Mouse (Mus musculus) brain, adult 2 months (tissue): ENCODE measurements around the gene Exoc6.

Experiments
- DNase-seq: peaks from one replicate; pipeline ENCODE4 v3.0.0; 2011; ENCODE audit warnings: low read depth, low spot score

The Exoc6 gene

DNA sequence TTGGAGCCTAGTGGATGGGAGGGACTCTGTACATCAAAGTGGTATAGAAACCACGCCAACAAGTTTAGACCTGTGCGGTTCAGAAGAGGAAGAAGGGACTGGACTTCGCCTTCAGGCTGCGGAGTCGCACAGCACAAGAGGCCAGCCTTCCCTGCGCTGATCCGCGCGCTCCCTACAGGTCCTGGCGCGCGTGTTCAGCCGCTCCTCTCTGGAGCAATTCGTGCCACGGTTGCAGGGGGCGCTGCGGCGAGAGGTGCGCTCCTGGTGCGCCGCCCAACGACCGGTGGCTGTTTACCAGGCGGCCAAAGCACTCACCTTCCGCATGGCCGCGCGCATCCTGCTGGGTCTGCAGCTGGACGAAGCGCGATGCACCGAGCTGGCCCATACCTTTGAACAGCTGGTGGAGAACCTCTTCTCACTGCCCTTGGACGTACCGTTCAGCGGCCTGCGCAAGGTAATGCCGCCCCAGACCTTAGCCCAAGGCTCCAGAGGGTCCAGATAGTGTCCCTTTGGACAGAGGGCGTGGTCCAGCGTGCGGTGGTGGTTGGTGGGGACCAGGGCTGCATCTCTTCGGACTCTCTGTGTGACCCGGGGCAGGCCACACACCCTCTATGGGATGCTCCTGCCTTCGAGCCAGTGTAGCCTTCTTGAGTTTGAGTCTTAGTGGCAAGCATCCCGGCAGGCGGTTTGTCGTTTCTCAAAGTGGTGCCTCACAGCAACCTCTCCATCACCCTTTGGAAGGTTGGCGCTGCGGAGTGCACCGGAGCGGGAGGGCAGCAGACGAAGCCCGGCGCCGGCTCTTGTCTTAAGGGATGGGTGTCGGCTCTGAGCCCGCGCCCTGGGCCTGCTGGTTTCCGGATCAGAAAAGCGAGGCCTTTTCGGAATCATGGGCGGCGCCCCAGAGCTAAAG, 137.0 kb downstream of the Exoc6 start:
- DNase-seq = no peak

DNA sequence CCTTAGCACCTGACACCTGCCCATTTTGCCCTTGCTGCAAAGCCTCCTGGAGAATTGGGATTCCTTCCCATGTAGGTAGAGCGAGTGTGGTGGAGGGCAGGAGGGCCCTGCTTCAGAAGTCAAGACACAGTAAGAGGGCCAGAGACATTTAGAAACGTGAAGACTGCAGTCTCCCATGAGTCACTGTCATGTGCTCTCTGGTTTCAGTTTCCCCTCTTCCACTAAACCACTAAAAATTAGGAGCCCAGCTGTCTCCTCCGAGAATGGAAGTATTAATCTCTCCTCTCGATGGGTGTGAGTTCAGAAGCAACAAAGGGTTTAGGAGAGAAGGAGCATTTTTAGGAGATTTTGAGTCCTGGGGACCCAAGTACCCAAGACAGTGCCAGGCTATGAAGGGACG, 139.3 kb downstream of the Exoc6 start:
- no peak for DNase-seq

DNA sequence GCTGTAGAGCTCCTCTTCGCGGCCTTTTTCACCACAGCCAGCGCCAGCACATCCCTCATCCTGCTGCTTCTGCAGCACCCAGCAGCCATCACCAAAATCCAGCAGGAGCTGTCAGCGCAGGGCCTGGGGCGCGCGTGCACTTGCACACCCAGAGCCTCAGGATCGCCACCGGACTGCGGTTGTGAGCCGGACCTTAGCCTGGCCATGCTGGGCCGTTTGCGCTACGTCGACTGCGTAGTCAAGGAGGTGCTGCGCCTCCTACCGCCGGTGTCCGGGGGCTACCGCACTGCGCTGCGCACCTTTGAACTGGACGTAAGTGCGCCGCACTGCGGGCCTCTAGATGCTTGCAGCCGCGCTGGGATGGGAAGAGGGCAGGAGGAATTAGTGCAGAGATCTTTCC, 140.5 kb downstream of the Exoc6 start:
- DNase-seq = peak; percentile 29

DNA sequence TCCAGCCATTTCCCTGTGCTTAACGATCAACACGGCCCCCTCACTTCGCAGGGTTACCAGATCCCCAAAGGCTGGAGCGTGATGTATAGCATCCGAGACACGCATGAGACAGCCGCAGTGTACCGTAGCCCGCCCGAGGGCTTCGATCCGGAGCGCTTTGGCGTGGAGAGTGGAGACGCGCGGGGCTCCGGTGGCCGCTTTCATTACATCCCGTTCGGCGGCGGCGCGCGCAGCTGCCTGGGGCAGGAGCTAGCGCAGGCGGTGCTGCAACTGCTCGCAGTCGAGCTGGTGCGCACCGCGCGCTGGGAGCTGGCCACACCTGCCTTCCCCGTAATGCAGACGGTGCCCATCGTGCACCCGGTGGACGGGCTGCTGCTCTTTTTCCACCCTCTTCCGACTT, 142.7 kb downstream of the Exoc6 start:
- DNase-seq = peak; percentile 49

DNA sequence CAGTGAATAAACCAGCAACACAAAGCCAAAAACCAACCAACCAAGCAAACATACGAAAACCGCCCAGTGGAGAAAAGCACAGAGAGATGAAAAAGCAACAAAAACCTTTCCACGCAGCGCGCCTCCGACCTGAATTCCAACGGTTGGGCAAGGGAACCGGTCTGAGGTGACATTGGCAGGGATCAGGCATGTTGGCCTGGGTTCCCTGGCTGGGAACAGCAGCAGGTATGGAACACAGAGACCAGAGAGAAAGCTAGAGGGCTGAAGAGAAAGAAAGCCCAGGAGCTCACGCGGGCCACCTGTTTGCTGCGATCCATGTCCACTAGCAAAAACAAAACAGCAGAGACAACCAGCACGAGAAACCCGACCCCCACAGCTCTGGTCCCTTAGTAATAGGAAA, 144.9 kb downstream of the Exoc6 start:
- DNase-seq = no peak

DNA sequence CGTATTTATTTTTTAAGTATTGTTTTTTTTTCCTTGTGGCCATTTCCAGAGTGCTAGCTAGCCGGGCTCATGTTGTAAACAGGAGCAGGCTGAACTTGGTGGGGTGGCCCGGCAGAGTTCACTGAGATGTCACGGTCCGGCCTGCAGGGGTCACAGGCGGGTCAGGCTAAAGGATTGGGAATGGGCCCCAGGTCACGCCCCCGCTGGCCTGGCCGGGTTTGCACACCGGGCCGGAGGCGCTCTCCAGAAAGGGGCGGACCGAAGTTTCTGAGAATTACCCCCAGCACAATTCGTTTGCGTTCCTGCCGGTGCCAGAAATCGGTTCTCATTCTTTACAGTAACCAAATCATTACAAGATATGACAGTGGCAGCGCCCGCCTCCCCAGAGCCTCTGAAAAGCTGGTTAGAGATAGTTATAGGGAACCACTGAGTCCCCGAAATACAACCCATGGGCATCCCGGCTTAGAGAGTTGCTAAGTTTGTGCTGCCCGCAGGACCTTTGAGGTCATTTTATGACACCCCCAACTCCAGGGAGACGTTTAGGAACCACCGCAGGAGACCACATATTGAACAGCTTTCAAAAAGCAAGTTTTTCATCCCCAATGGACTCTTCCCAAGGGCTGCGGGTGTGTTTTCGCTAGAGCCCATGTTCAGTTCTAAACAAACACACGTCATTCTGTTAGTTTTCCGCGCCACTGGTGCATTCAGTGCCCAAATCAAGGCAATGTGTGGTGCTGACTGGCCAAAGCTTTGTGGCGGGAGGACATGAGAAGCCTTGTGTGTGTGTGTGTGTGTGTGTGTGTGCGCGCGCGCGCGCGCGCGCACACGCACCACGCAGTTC, 145.8 kb downstream of the Exoc6 start:
- DNase-seq = no peak

DNA sequence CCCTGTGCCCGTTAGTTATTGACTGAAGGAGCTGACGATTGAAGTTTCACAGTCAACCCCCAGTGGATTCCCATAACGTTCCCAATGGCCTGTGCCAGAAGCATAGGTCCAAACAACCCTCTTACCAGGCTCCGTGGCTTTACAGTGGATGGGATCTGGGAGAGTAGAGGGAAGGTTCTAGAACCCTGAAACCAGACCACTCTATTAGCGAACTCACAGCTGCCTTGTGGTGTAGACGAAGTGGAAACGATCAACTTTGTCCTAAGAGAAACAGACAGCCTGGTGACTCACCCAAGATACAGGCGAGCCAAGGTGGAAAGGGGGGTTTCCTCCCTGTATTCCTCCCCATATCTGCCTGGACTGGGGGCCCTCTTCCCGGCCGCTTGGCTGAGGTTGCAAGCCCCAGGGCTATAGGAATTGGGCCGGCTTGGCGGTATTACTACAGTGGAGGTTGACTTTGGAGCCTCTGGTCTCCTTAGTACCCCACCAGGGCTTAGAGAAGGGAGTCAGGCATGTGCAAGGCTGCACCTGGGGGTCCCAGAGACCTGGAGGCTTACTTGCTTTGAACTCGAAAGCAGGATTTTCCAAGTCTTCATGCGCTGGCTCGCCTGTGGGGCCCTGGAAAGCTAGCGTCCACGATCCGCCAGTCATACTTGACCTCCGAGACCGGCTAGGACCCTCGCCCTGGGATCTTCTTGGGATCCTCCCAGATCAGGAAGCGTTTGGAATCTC, 146.6 kb downstream of the Exoc6 start:
- DNase-seq = no peak

DNA sequence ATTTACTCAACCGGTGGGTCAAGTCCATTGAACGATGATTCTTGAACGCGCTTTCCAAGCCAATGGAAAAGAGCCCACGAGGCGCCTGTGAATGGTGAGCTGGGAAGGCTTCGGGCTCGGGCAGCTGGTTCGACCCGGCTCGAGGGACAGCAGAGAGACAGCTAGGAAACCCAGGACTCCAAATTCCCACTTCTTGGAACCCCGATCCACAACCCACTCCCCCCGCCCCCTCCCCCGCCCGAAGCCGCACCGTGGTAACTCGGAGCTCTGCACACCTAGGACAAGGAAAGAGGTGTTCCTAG, 147.1 kb downstream of the Exoc6 start:
- no peak for DNase-seq

DNA sequence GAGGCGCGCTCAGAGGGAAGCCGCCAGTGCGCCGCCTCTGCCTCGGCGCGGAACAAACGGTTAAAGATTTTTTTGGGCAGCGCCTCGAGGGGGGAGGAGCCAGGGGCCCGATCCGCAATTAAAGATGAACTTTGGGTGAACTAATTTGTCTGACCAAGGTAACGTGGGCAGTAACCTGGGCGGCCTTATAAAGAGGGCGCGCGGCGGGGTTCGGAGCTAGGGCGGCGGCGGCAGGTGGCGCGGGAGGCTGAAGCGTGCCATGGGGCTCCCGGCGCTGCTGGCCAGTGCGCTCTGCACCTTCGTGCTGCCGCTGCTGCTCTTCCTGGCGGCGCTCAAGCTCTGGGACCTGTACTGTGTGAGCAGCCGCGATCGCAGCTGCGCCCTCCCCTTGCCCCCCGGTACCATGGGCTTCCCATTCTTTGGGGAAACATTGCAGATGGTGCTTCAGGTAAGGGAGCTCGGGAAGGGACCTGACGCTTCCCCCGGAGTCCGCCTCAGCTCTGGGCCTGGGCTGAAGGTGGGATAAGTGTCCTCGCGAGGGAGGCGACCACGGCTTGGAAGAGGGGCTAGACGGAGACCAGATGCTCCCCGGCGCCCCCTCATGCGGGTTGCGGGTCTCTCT, 147.5 kb downstream of the Exoc6 start, which contains the start of gene Cyp26a1:
Gene Cyp26a1 (plus strand): TSS at position 148 of the 622 bp plus-strand sequence.
- no peak for DNase-seq

DNA sequence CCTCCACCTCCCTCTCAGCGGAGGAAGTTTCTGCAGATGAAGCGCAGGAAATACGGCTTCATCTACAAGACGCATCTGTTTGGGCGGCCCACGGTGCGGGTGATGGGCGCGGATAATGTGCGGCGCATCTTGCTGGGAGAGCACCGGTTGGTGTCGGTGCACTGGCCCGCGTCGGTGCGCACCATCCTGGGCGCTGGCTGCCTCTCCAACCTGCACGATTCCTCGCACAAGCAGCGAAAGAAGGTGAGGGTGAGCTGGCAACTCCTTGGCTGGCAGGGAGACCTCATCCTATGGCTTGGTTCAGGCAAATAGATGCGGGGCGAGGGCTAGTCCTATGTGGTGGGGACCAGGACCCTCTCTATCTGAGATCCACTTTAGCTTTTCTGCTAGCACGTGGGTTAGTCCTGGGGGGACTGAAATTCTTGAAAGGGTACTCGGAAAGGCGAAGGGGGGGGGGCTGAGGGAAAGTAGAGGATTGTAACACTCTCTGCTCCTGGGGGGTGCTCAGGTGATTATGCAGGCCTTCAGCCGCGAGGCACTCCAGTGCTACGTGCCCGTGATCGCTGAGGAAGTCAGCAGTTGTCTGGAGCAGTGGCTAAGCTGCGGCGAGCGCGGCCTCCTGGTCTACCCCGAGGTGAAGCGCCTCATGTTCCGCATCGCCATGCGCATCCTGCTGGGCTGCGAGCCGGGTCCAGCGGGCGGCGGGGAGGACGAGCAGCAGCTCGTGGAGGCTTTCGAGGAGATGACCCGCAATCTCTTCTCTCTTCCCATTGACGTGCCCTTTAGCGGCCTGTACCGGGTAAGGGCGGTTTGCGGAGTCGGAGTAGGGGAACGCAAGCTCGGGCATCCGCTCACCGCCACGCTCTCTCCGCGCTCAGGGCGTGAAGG, 148.3 kb downstream of the Exoc6 start:
- no peak for DNase-seq

DNA sequence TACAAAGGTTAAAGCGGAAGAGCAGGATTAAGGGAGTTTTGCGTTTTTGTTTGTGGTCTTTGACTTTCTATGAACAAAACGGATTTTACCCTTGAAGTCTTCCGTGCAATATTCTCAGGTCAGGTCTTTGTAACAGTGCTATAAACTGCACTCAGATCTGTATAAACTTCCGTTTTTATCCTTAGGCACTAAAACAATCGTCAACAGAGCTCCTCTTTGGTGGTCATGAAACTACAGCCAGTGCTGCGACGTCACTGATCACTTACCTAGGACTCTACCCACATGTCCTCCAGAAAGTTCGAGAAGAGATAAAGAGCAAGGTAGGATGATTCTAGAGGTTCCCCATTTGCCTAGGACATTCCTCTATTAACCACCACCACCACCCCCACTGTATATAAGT, 149.5 kb downstream of the Exoc6 start:
- no peak for DNase-seq

DNA sequence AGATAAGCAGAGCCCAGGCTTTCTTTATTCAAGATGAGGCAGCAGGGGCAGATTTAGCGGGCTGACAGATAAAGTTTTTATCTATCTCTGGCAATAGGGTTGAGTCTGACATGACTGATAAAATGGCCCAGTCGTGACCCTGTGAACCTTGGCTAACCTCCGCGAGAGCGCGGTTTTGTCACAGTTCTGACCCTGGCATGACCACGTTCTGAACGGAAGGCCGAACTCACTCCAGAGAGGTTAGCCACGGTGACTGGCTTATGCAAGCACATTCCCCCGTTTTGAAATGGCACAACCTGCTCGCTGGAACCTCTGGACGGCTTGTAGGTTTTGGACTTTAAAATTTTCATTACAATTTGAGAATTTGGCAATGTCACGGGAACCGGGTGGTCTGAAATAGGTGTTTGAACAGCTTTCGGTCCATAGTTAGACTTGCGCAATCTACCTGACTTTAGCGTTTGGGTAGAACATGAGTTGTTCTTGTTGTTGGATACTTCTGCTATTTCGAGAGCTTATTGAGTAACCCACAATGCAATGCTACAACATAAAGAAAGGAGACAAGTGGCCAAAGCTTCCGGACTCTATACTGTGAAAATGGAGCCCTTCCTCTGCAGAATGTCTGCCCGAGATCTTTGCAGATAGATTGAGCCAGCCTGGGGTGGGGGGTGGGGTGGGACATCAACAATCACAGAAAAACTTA, 152.3 kb downstream of the Exoc6 start:
- DNase-seq = no peak

DNA sequence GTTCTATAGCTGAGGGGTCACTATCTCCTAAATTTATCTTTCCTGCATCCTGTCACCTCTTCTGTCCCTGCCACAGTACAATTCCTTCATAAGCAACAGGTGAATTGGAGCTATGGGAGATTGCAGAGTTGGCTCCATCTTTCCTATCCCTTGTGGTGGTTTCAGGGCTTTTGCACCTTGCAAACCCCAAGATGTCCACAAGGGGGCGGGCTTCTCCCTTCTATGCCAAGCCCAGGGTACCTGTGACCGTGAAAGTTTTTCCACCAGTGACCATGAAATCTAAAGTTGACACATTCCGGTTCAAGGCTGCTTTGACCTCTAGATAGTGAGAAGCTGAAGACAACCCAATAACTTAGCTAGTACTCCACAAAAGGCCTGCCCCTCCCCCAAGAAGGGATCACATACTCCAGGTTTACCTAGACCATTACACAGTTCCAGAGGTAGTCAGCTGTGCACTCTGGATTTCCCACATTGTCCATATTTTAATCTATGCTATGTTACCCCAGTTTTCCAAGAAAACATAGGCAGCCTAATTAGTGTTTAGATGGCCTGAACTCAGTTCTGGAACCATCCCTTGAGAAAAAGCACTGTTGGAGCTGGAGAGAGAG, 153.8 kb downstream of the Exoc6 start:
- peak; percentile 62 for DNase-seq

DNA sequence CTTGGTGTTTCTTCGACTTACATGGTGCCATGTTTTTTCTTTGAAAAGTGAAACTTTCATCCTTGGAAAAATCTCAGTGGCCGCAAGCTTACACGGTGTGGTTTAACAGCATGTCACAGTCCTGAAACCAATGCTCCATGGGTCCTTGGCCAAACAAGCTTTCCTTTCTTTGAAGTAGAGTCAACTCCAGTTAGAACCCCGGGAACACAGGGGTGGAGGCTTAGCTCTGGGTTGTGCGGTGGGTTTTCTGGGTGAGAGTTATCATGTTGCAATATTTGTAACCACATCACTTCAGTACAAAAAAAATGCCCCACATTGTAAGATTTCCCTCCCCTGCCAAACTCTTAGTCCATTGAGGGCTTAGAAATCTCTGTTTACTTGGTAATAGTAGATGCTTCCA, 155.5 kb downstream of the Exoc6 start:
- DNase-seq = no peak

DNA sequence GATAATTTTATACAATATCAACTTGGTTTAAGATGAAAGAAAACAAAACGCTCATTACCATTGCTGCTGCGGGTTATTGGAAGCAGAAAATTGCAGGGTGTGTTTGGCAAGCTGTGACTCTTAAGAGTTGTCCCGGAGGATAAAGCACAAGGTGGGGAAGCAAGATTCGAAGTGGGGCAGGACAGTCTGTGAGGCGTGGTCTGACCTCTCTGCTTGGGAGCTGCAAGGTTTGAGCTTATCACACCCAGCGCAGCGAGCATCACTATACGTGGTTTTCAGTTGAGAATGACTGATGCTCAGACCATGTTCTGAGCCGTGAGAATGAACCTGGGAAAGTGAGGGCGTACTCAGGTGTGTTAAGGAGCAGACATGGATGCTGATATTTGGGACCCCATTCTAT, 164.5 kb downstream of the Exoc6 start:
- DNase-seq = no peak

DNA sequence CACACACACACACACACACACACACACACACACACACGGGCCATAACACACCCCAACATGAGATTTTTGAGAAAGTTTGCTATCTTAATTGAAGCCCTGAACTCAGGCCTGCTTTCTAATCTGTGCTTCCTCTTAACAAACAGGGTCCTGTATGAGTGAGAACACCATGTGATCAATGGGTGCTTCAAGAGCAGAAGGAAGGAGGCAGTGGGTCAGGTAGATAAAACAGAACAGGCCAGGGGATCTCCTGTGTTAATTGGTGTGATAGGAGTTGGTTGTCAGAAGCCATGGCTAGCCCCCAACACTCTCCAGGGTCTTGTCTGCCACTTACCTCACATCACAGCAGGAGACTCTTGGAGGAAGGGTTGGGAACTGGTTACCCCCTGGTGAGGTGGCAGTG, 165.8 kb downstream of the Exoc6 start:
- DNase-seq = no peak

DNA sequence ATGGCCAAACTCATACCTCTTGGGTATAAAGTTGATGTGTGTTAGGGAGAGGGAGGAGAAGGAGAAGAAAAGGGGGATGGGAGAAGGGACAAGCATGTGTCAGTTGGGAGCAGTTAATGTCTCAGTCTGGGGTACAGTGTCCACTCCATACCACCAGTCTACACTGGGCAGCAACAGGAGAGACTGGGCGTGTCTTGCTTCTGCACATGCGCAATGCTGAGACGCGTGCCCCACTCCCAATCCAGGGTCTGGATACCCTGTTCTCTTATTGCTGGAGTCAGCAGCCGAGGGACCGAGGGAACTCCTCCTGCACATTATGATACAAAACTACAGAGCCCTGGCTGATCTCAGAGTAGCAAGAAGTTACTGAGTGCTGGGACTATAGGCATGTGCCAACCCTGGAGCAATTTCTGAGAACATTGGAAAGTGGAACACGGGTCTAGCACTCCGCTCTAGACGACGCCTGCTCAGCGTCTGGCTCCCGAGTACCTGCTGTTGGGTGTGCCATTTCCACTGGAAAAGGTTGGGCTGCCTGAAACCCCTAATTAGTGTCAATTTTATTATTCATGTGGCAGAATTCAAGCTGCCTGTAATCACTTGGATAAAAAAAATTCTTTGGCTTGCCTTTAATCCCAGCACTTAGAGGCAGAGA, 166.4 kb downstream of the Exoc6 start:
- peak; percentile 10 for DNase-seq

DNA sequence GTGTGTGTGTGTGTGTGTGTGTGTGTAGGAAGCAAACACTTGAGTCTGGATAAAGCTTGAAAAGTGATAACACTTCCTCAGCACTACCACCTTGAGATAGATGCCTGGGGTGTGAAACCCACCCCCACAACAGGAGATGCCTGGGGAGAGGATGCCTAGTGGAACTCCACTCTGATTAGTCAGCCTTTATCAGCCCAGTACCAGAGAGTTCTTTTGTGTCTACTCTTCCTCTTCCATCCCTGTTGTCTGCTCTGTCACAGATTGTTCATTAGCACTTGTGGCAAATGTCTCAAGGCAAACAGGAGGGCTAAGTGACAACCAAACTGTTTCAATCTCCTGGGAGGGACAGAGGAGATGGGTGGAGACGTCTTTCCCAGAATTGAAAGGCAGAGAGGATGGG, 168.9 kb downstream of the Exoc6 start:
- DNase-seq = no peak

DNA sequence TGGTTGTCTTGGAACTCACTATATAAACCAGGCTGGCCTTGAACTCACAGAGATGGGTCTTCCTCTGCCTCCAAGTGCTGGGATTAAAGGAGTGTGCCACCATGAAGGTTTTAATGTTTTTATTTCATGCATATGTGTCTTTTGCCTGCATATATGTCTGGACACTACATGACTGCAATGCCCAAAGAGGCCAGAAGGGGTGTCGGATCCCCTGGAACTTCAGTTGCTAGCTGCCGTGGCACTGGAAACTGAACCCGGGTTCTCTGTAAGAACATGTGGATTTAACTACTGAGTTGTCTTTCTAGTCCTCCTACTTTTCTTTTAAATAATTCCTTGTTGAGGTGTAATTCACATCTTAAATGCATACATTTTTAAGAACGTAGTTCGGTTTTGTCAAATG, 174.4 kb downstream of the Exoc6 start:
- no peak for DNase-seq
